Mouse (Mus musculus) MN1 (cell line): Measurements from ENCODE around the gene Prim2.

Experiments used
- DNase-seq: peaks from one replicate; pipeline ENCODE4 v3.0.0-alpha.2; 2016; ENCODE audit warnings: low spot score

Gene Prim2

DNA sequence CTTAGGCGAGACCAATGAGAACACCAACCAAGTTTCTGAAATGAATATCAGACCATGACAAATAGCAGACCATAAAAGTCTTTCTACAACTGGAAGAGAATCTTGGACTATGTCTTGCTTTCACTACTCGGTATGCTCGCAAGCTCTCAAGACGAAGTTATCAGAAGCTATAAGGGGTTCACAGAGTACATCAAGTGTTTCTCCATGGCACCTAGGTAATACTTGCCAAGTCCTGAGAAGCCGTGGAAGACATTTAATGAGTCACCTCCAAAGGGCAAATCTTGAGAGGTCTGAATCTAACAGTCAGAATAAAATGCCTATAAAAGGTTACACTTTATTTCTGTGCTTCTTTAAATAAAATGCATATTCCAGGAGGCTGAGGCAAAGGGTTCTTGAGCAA is 181.2 kb downstream of the Prim2 start:
- no peak for DNase-seq

GRCm38 (mm10) chr1:33483746-33484145 is 185.8 kb downstream of the Prim2 start:
- DNase-seq: no peak

DNA sequence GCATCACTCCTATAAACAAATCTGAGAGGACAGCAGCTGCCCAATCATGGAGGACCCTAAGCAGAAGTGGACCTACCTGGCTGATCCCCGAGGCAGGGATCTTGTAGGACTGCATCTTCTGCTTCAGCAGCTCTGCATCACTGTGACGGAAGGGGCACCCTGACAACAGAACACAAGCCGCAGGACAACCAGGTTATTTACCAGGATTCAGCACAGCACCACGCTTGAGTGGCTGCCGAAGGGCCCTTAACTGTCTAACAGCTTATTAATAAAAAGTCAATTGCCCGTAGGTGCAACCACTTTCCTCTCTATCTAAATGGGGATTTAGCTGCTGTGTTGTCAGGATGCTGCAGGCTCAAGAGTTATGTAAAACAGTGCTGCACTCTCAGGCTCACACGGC is 189.2 kb downstream of the Prim2 start:
- DNase-seq: no peak

GRCm38 (mm10) chr1:33471069-33471468 is 198.5 kb downstream of the Prim2 start:
- DNase-seq: no peak

- no peak for DNase-seq
Observed at GRCm38 (mm10) chr1:33470222-33470621, 199.4 kb downstream of the Prim2 start.

DNA sequence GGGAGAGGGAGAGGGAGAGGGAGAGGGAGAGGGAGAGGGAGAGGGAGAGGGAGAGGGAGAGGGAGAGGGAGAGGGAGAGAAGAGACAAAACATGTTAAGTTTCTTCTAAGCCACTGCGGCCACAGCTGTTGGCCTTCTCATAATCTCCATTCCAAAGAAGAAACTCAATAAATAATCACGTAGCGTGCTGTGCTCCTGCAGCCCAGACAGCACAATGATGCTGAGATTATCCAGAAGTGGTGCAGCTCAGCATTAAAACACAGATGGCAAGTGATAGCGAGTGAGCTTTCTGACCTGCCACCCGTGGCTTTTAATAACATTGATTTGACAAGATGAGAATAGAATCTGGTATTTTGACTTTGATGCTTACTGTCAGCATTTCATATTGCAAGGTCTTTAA is 205.4 kb downstream of the Prim2 start:
- peak; percentile 67 for DNase-seq

GRCm38 (mm10) chr1:33460703-33461102 is 208.9 kb downstream of the Prim2 start:
- DNase-seq: no peak

DNA sequence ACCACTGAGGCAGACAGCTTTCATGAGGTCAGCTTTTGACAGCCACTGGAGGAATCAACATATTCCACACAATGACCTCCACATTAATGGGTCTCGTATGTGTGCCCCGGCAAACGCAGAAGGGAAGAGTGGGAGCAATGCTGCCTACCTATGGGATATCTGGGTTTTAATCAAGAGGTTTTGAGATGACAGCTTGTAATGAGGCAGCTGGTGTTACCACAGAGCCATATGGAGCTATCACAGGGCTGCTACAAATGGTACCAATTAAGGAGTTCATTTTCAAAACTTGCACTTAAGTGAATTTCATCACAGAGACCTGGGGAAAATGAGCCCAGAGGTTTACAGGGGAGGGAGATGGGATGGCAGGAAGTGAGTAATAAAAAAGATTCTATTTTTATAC is 209.3 kb downstream of the Prim2 start:
- DNase-seq: no peak

GRCm38 (mm10) chr1:33458950-33459349 is 210.6 kb downstream of the Prim2 start:
- no peak for DNase-seq

DNA sequence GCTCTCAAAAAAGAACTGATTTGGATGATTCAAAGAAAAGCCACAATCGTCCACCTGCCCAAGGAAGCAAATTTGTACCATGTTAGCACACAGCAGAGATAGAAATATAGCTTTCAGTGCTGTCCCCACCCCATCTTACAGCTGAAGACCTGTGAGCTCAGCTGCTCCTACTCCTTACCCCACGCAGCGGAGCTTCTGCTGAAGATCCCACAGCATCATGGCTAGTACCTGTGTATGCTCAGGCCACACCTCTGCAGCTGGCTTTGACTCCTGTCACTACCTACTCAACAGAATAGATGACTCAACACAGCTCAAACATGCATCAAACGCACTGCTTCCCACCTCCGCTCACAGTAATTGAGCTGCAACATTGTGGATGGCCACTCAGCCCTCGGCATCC is 215.3 kb downstream of the Prim2 start:
- DNase-seq: no peak

GRCm38 (mm10) chr1:33453299-33453698 is 216.3 kb downstream of the Prim2 start:
- no peak for DNase-seq

- no peak for DNase-seq
Observed at GRCm38 (mm10) chr1:33447179-33447578, 222.4 kb downstream of the Prim2 start.

DNA sequence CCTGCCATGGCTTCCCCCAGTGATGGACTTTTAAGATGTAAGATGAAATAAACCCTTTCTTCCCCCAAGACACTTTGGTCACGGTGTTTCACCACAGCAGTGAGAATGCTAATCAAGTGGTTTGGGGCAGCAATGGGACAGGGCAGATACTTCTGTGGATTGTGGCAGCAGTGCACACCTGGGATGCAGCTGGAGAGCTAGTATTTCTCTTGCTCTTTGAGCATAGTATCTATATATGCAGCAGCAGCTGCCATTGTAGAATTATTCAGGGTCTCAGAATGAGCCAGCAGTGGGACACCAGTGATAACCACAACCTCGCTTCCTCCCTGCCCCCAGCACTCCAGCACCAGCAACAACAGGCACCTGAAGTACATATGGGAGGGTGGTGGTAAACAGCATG is 233.4 kb downstream of the Prim2 start:
- DNase-seq: no peak
